Mouse (Mus musculus) forebrain, embryonic 14.5 days (tissue): Measurements from ENCODE around the gene Rps6ka5. TPM values are rescaled to one million over a fixed set of nuclear protein-coding genes. Genes with fewer than 3 reads are reported as not detected.

Experiments
- ATAC-seq: fragments of 200-750 bp; cut with Nextera tagmentation; 2 replicates; pipeline ENCODE4 v1.8.0; 2017; ENCODE audit warnings: mild to moderate bottlenecking, moderate library complexity
- DNase-seq: peaks from one replicate; pipeline ENCODE4 v3.0.0-alpha.2; 2015; ENCODE audit warnings: low spot score
- H3K27ac ChIP-seq: fragments of 300-500 bp; sonication (generic); 2 replicates; pipeline ENCODE4 v1.5.1; 2014; ENCODE audit warnings: low read depth, mild to moderate bottlenecking, control low read depth, low read length, moderate library complexity
- H3K27me3 ChIP-seq: fragments of 300-500 bp; sonication (generic); replicated peaks from 2 replicates; pipeline ENCODE4 v1.6.1; 2014; ENCODE audit warnings: low read length, control low read depth, mixed read lengths; ENCODE audit not compliant: control insufficient read depth, insufficient read depth
- H3K36me3 ChIP-seq: fragments of 300-500 bp; sonication (generic); 2 replicates; pipeline ENCODE4 v1.6.1; 2014; ENCODE audit warnings: low read length, control low read depth; ENCODE audit not compliant: control insufficient read depth, insufficient read depth
- H3K4me1 ChIP-seq: fragments of 300-500 bp; sonication (generic); 2 replicates; pipeline ENCODE4 v1.6.1; 2014; ENCODE audit warnings: antibody characterized with exemption, low read length, control low read depth; ENCODE audit not compliant: control insufficient read depth, insufficient read depth
- H3K4me2 ChIP-seq: fragments of 300-500 bp; sonication (generic); 2 replicates; pipeline ENCODE4 v1.6.1; 2014; ENCODE audit warnings: mild to moderate bottlenecking, control low read depth, low read length
- H3K4me3 ChIP-seq: fragments of 300-500 bp; sonication (generic); 2 replicates; pipeline ENCODE4 v1.5.1; 2014; ENCODE audit warnings: low read depth, low read length, control low read depth
- H3K9ac ChIP-seq: fragments of 300-500 bp; sonication (generic); 2 replicates; pipeline ENCODE4 v1.6.1; 2014; ENCODE audit warnings: mild to moderate bottlenecking, low read length, control low read depth, moderate library complexity
- H3K9me3 ChIP-seq: fragments of 300-500 bp; sonication (generic); replicated peaks from 2 replicates; pipeline ENCODE4 v1.6.1; 2016; ENCODE audit warnings: low read length, control low read depth, mixed read lengths; ENCODE audit not compliant: control insufficient read depth
- WGBS: fragments of 180-500 bp; shearing (Covaris S2); extraction: QIAGEN DNeasy Blood & Tissue Kit; methylation state at CpG from one replicate; pipeline ENCODE4 v1.1.7; 2014; 5-methylcytosine and 5-hydroxymethylcytosine counted together
- polyA plus RNA-seq: library from polyadenylated mRNA; unstranded; fragments of >200 nt; fragmentation: Nextera tagmentation; extraction: Ambion mirVana; gene quantifications from 2 replicates; pipeline ENCODE4 v1.2.1, GENCODE M21; 2014

Gene Rps6ka5
- polyA plus RNA-seq, 1 experiment from 2014 or later: 10.3 TPM

- no peak for ATAC-seq
- H3K27ac ChIP-seq: no peak overlapping the region
- no peaks in the 10 kb centered on the region for H3K9me3 ChIP-seq
- H3K4me3 ChIP-seq: no peak overlapping the region
- WGBS: 79% methylated on average over 5 of the region's 5 CpGs
- no peaks in the 10 kb centered on the region for H3K27me3 ChIP-seq
- no peak overlapping the region for H3K9ac ChIP-seq
- H3K4me1 ChIP-seq: no peaks in the 10 kb centered on the region
- no peak for DNase-seq
- H3K4me2 ChIP-seq: no peak overlapping the region
- no peaks in the 10 kb centered on the region for H3K36me3 ChIP-seq
These were observed 113.5 kb downstream of the Rps6ka5 start for GRCm38 (mm10) chr12:100613192-100613700.

GRCm38 (mm10) chr12:100609766-100610165 lies 117.0 kb downstream of the Rps6ka5 start:
- no peak overlapping the region for H3K4me2 ChIP-seq
- no peaks in the 10 kb centered on the region for H3K27me3 ChIP-seq
- DNase-seq (no peak), ATAC-seq (no peak)
- WGBS: 85% methylated on average over 5 of the region's 5 CpGs
- no peak overlapping the region for H3K4me3 ChIP-seq
- H3K27ac ChIP-seq: no peak overlapping the region
- no peaks in the 10 kb centered on the region for H3K36me3 ChIP-seq
- no peaks in the 10 kb centered on the region for H3K4me1 ChIP-seq
- H3K9me3 ChIP-seq: no peaks in the 10 kb centered on the region
- H3K9ac ChIP-seq: no peak overlapping the region

- H3K4me3 ChIP-seq: no peak overlapping the region
These were observed 117.7 kb downstream of the Rps6ka5 start for GRCm38 (mm10) chr12:100609064-100609463.

GRCm38 (mm10) chr12:100606733-100607132 lies 120.0 kb downstream of the Rps6ka5 start:
- Histone ChIP-seq H3K36me3 (no peaks in the 10 kb centered on the region), H3K4me2 (no peak overlapping the region), H3K27ac (no peak overlapping the region), H3K9ac (no peak overlapping the region), H3K4me3 (no peak overlapping the region), H3K9me3 (no peaks in the 10 kb centered on the region), H3K27me3 (no peaks in the 10 kb centered on the region), H3K4me1 (no peaks in the 10 kb centered on the region)
- no peak for ATAC-seq
- 95% methylated on average over 1 of the region's 1 CpGs for WGBS
- peak; percentile 29 for DNase-seq

More at GRCm38 (mm10) chr12:100609064-100609463, 117.7 kb downstream of the Rps6ka5 start:
- Histone ChIP-seq H3K36me3 (no peaks in the 10 kb centered on the region), H3K9ac (no peak overlapping the region), H3K4me2 (no peak overlapping the region), H3K27me3 (no peaks in the 10 kb centered on the region), H3K9me3 (no peaks in the 10 kb centered on the region), H3K27ac (no peak overlapping the region), H3K4me1 (no peaks in the 10 kb centered on the region)
- no peak for ATAC-seq
- DNase-seq: no peak
- 87% methylated on average over 5 of the region's 5 CpGs for WGBS

- 74% methylated on average over 3 of the region's 3 CpGs for WGBS
- no peak overlapping the region for H3K9ac ChIP-seq
- no peak overlapping the region for H3K27ac ChIP-seq
- no peak overlapping the region for H3K4me3 ChIP-seq
- H3K4me1 ChIP-seq: no peaks in the 10 kb centered on the region
- H3K36me3 ChIP-seq: no peaks in the 10 kb centered on the region
- H3K4me2 ChIP-seq: no peak overlapping the region
- H3K27me3 ChIP-seq: no peaks in the 10 kb centered on the region
- ATAC-seq (no peak), DNase-seq (no peak)
- H3K9me3 ChIP-seq: no peaks in the 10 kb centered on the region
These were observed 121.2 kb downstream of the Rps6ka5 start for GRCm38 (mm10) chr12:100605596-100605995.

GRCm38 (mm10) chr12:100604540-100604939 lies 122.2 kb downstream of the Rps6ka5 start:
- Histone ChIP-seq H3K27ac (no peak overlapping the region), H3K36me3 (no peaks in the 10 kb centered on the region), H3K9ac (no peak overlapping the region), H3K4me1 (no peaks in the 10 kb centered on the region), H3K27me3 (no peaks in the 10 kb centered on the region), H3K9me3 (no peaks in the 10 kb centered on the region), H3K4me2 (no peak overlapping the region), H3K4me3 (no peak overlapping the region)
- ATAC-seq (peak; percentile 75; the same call in 1 of the 2 replicates), DNase-seq (peak; percentile 70)
- WGBS: 0% methylated on average over 1 of the region's 1 CpGs

- DNase-seq (no peak), ATAC-seq (no peak)
- H3K4me3 ChIP-seq: no peak overlapping the region
- no peaks in the 10 kb centered on the region for H3K27me3 ChIP-seq
- no peaks in the 10 kb centered on the region for H3K9me3 ChIP-seq
- H3K4me1 ChIP-seq: no peaks in the 10 kb centered on the region
- no peak overlapping the region for H3K4me2 ChIP-seq
- 91% methylated on average over 3 of the region's 3 CpGs for WGBS
- no peak overlapping the region for H3K9ac ChIP-seq
- H3K27ac ChIP-seq: no peak overlapping the region
- no peaks in the 10 kb centered on the region for H3K36me3 ChIP-seq
These were observed 132.1 kb downstream of the Rps6ka5 start for GRCm38 (mm10) chr12:100594700-100595099.

GRCm38 (mm10) chr12:100586601-100587000 lies 140.2 kb downstream of the Rps6ka5 start:
- no peak overlapping the region for H3K4me2 ChIP-seq
- no peak overlapping the region for H3K27ac ChIP-seq
- ATAC-seq (no peak), DNase-seq (no peak)
- H3K9ac ChIP-seq: no peak overlapping the region
- WGBS: 83% methylated on average over 2 of the region's 2 CpGs
- H3K4me1 ChIP-seq: no peaks in the 10 kb centered on the region
- H3K4me3 ChIP-seq: no peak overlapping the region
- H3K9me3 ChIP-seq: no peaks in the 10 kb centered on the region
- no peaks in the 10 kb centered on the region for H3K27me3 ChIP-seq
- H3K36me3 ChIP-seq: no peaks in the 10 kb centered on the region

- no peak for ATAC-seq
- no peaks in the 10 kb centered on the region for H3K27me3 ChIP-seq
- no peak for DNase-seq
- no peak overlapping the region for H3K9ac ChIP-seq
- no peak overlapping the region for H3K27ac ChIP-seq
- H3K36me3 ChIP-seq: no peaks in the 10 kb centered on the region
- H3K4me2 ChIP-seq: no peak overlapping the region
- H3K4me1 ChIP-seq: no peaks in the 10 kb centered on the region
- WGBS: 88% methylated on average over 2 of the region's 2 CpGs
- no peak overlapping the region for H3K4me3 ChIP-seq
- no peaks in the 10 kb centered on the region for H3K9me3 ChIP-seq
These were observed 147.6 kb downstream of the Rps6ka5 start for GRCm38 (mm10) chr12:100579221-100579620.
